Mouse (Mus musculus) limb, embryonic 10.5 days (tissue): ENCODE measurements around the gene Rsf1. TPM values are rescaled to one million over a fixed set of nuclear protein-coding genes. Genes with fewer than 3 reads are reported as not detected.

ENCODE experiments used
- DNase-seq: peaks from one replicate; pipeline ENCODE4 v3.0.0-alpha.2; 2017; ENCODE audit warnings: low spot score
- H3K27ac ChIP-seq: fragments of 300-500 bp; sonication (generic); 2 replicates; pipeline ENCODE4 v1.5.1; 2016; ENCODE audit warnings: mild to moderate bottlenecking
- H3K27me3 ChIP-seq: fragments of 300-500 bp; sonication (generic); 2 replicates; pipeline ENCODE4 v1.6.1; 2016; ENCODE audit warnings: low read depth, mild to moderate bottlenecking; ENCODE audit not compliant: poor library complexity, severe bottlenecking
- H3K36me3 ChIP-seq: fragments of 300-500 bp; sonication (generic); 2 replicates; pipeline ENCODE4 v1.6.1; 2016; ENCODE audit warnings: mild to moderate bottlenecking, moderate library complexity
- H3K4me1 ChIP-seq: fragments of 300-500 bp; sonication (generic); 2 replicates; pipeline ENCODE4 v1.6.1; 2016
- H3K4me3 ChIP-seq: fragments of 300-500 bp; sonication (generic); 2 replicates; pipeline ENCODE4 v1.5.1; 2016; ENCODE audit warnings: mild to moderate bottlenecking, moderate library complexity
- H3K9me3 ChIP-seq: fragments of 300-500 bp; sonication (generic); replicated peaks from 2 replicates; pipeline ENCODE4 v1.6.1; 2016; ENCODE audit warnings: mild to moderate bottlenecking
- WGBS: fragments of 180-500 bp; shearing (Covaris S2); methylation state at CpG from one replicate; pipeline ENCODE4 v1.1.7; 2016; 5-methylcytosine and 5-hydroxymethylcytosine counted together
- polyA plus RNA-seq: library from polyadenylated mRNA; unstranded; fragments of >200 nt; fragmentation: Nextera tagmentation; extraction: Ambion mirVana; gene quantifications from 2 replicates; pipeline ENCODE4 v1.2.1, GENCODE M21; 2016

Rsf1 gene
- 23.0 and 25.6 TPM in 2 replicates for polyA plus RNA-seq

DNA sequence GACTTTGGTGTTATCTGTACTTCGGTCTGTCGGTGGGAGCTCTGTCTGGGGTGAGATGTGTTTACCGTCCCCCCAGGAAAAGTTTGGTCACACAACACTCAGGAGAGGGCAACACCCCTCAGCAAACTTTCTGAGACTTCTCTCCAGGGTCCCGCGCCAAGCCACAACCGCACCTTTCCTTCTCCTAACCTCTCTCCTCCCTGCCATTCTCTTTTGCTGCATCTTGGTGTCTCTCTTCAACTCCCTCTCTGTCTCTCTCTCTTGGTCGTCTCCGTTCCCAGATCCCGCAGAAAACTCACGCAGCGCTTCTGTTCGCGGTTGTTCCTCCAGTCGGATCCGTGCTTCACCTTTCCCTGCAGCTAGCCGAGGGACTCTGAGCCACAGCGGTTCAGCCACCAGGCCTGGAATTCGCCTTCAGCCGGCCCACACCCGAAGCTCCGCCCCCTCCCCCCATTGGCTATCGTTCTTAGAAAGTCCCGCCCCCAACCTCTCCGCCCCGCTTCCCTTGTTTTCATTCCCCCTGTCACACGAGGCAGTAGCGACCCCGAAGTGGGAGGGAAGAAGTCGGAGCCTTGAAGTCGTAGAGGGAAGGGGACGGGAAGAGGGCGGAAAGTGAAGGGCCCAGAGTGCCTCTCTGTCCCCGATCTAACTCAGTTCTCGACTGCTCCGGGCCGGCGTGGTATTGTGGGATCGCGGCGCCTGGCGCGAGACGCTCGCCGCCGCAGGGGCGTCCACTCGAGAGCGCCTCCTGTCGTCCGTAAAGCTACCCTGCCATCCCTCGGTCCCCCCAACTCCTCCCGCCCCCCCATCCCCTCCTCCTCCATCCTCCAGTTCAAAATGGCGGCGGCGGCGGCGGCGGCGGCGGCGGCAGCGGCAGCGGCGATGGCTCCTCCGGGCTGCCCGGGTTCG is at the start of gene Rsf1, which contains the start of gene Aamdc:
Rsf1 (plus strand) TSS at position 823 of the 909 bp plus-strand sequence.
Aamdc (minus strand) TSS at position 431 of the 909 bp plus-strand sequence.
- Histone ChIP-seq H3K27ac (peak within 1 kb of the TSS; percentile 100), H3K36me3 (0 out of 2 replicates have a peak, but pooled peaks cover 3% of the 10 kb centered on the region), H3K27me3 (no peaks in the 10 kb centered on the region), H3K9me3 (no peaks in the 10 kb centered on the region), H3K4me3 (peak within 1 kb of the TSS; percentile 100), H3K4me1 (peaks cover 10% of the 10 kb centered on the region)
- under 1% methylated on average over 52 of the region's 68 CpGs for WGBS
- DNase-seq, result peak; percentile 95

DNA sequence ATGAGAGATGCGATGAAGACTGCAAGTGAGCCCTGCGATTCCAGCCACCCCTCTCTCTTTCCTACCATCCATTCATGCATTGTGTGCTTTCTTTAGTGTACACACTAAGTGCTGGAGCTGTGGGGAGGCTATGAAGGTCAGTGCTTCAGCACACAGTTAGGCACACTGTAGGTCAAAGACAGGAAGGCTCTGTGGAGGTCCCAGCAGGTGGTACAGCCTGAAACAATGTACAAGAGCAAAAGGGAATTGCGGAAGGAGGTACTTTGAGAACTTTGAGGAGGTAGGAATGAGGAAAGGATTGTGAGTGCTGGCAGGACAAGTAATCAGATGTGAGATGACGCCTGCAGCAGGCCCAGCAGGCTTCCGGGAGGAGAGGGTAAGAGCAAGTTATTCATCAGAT is 44.2 kb upstream of the Rsf1 start:
- Histone ChIP-seq H3K27ac (no peak overlapping the region), H3K27me3 (no peaks in the 10 kb centered on the region), H3K36me3 (peaks cover 98% of the 10 kb centered on the region), H3K4me1 (no peaks in the 10 kb centered on the region), H3K4me3 (no peak overlapping the region), H3K9me3 (no peaks in the 10 kb centered on the region)
- DNase-seq, result no peak
- WGBS, result 88% methylated on average over 5 of the region's 5 CpGs

DNA sequence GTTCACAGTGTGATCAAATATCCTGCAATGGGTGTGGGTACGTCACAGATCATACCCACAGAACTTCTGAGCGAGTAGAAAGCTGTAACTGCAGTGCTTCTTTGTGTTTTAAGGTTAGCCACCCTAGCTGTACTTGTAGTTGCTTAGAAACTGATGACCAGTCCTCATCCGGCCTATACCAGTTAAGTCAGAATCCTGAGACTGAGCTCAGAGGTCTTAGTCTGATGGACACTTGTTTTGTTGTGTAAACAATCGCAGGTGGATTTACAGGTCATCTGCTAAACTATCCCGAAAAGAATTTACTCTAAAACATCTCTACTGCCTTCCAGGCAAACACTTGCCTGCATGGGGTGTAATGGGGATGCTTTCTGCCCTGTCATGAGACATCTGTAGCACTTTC is 43.1 kb upstream of the Rsf1 start:
- H3K27me3 ChIP-seq, result no peaks in the 10 kb centered on the region
- no peaks in the 10 kb centered on the region for H3K9me3 ChIP-seq
- no peak overlapping the region for H3K27ac ChIP-seq
- H3K4me1 ChIP-seq, result no peaks in the 10 kb centered on the region
- DNase-seq, result no peak
- WGBS, result 95% methylated on average over 5 of the region's 5 CpGs
- peaks cover 98% of the 10 kb centered on the region for H3K36me3 ChIP-seq
- H3K4me3 ChIP-seq, result no peak overlapping the region

DNA sequence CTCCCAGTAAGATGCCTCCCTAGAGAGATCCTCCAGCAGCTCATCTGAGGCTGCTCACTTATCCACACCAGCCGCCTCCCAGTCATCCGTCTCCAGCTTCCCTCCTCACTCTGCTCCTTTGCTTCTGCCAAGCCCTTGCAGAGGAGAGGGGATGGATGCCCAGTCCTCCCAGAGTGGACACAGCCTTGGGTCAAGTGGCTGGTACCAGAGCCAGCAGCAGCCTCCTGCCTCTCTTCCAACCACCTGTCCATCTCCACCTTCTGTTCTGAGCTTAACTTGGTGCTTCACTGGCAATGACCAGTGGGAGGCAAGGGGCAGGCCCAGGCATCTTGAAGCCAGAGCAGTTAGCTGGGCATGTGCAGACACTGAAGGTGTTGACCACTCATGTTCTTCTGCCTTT is 33.2 kb upstream of the Rsf1 start:
- DNase-seq, result no peak
- WGBS, result 72% methylated on average over 2 of the region's 2 CpGs

DNA sequence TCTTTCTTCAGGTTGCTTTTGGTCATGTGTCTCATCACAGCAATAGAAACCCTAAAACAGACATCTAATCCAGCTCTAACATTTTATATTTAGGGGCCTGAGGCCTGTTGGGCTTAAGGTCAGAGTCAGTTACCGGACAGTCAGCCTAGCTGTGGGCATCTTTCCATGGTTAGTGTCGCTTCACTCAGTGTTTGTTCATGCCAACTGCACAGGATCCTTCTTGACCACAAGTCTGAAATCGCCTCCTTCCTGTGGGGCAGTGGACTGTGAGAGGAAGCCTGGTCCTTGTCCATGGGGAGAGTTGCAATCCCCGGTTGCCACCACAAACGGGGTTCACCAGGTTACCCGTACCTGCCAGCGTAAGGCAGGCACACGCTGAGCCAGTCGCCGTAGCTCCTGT is 30.4 kb upstream of the Rsf1 start:
- Histone ChIP-seq H3K4me3 (no peak overlapping the region), H3K4me1 (no peaks in the 10 kb centered on the region), H3K36me3 (no peaks in the 10 kb centered on the region), H3K27me3 (no peaks in the 10 kb centered on the region), H3K27ac (no peak overlapping the region), H3K9me3 (no peaks in the 10 kb centered on the region)
- no peak for DNase-seq
- 93% methylated on average over 10 of the region's 10 CpGs for WGBS

More for the DNA sequence above, 33.2 kb upstream of the Rsf1 start:
- H3K27ac ChIP-seq, result no peak overlapping the region
- H3K36me3 ChIP-seq, result peaks cover 22% of the 10 kb centered on the region
- no peak overlapping the region for H3K4me3 ChIP-seq
- no peaks in the 10 kb centered on the region for H3K4me1 ChIP-seq
- H3K27me3 ChIP-seq, result no peaks in the 10 kb centered on the region
- H3K9me3 ChIP-seq, result no peaks in the 10 kb centered on the region

DNA sequence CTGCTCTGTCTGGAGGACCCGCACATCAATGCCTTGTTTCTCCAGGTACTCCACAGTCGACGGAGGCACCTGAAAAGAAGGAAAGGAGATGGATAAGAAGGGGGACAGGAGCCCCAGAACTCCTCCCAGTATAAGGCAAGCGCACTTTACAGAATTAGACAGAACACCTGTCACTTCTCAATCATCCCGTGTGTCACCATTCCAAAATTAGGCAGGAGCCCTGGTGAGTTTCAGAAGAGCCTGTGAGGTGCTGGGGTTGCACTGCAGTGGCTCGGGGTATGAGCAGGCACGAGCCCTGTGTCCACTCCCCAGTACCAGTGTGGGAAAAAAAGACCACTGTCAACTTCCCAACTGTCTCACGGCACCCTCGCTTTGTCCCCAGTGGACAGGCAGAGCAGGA is 29.0 kb upstream of the Rsf1 start:
- DNase-seq, result no peak
- no peak overlapping the region for H3K27ac ChIP-seq
- 90% methylated on average over 9 of the region's 9 CpGs for WGBS
- no peaks in the 10 kb centered on the region for H3K27me3 ChIP-seq
- H3K4me1 ChIP-seq, result no peaks in the 10 kb centered on the region
- H3K4me3 ChIP-seq, result no peak overlapping the region
- H3K36me3 ChIP-seq, result no peaks in the 10 kb centered on the region
- H3K9me3 ChIP-seq, result no peaks in the 10 kb centered on the region

DNA sequence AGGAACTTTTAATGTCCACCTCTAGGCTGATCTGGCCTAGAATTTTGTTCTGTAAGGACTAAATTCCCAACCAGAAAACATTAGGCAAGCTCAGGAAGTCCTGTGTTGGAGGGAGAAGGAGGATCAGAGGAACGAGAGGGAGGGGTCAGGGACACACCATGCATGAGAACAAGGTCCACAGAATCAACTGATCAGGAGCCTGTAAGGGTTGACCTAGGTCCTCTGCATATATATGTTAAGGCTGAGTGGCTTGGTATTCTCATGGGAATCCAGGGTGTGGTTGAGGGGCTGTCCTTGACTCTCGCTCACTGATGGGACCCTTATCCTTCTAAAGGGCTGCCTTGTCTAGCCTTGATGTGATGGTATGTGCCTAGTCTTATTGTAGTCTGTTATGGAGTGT is 16.1 kb upstream of the Rsf1 start:
- no peak overlapping the region for H3K27ac ChIP-seq
- H3K4me3 ChIP-seq, result no peak overlapping the region
- H3K36me3 ChIP-seq, result no peaks in the 10 kb centered on the region
- DNase-seq, result no peak
- no peaks in the 10 kb centered on the region for H3K27me3 ChIP-seq
- no peaks in the 10 kb centered on the region for H3K9me3 ChIP-seq
- 92% methylated on average over 2 of the region's 2 CpGs for WGBS
- H3K4me1 ChIP-seq, result no peaks in the 10 kb centered on the region

DNA sequence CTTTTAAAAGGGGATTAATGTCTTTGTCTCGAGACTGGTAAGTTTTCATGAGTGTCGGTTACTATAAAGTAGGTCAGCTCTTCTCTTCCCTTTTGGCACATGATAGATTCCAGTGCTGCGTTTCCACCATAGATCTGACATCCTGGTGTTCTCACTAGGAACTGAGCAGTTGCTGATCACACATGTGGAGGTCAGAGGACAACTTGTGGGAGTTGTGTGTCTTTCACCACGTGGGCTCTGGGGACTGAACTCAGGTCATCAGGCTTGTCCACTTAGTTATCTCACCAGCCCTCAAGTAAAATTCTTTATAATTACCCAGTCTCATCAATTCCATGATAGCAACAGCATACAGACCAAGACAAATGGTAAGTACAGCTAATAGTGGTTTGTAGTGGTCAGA is 10.3 kb upstream of the Rsf1 start:
- WGBS, result 79% methylated on average over 4 of the region's 4 CpGs
- no peak overlapping the region for H3K27ac ChIP-seq
- H3K4me1 ChIP-seq, result no peaks in the 10 kb centered on the region
- H3K36me3 ChIP-seq, result no peaks in the 10 kb centered on the region
- H3K27me3 ChIP-seq, result no peaks in the 10 kb centered on the region
- H3K4me3 ChIP-seq, result no peak overlapping the region
- no peak for DNase-seq
- H3K9me3 ChIP-seq, result no peaks in the 10 kb centered on the region

DNA sequence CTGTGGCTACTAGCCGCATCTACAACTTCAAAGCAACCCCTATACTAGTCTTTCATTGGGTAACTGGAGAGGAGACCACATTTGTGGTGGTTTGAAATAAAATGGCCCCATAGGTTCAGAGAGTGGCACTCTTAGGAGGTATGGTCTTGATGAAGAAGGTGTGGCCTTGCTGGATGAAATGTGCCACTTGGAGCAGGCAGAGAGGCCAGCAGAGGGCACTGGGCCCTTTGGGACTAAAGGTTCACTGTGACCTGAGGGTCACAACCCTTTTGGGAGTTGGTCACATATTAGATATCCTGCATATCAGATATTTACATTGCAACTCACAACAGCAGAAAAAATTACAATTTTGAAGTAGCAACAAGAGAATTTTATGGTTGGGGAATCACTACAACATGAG is 9.3 kb upstream of the Rsf1 start:
- Histone ChIP-seq H3K36me3 (0 out of 2 replicates have a peak, but pooled peaks cover 3% of the 10 kb centered on the region), H3K4me1 (no peaks in the 10 kb centered on the region), H3K27ac (no peak overlapping the region), H3K4me3 (no peak overlapping the region), H3K9me3 (no peaks in the 10 kb centered on the region), H3K27me3 (no peaks in the 10 kb centered on the region)
- DNase-seq, result no peak
- 73% methylated on average over 1 of the region's 1 CpGs for WGBS

DNA sequence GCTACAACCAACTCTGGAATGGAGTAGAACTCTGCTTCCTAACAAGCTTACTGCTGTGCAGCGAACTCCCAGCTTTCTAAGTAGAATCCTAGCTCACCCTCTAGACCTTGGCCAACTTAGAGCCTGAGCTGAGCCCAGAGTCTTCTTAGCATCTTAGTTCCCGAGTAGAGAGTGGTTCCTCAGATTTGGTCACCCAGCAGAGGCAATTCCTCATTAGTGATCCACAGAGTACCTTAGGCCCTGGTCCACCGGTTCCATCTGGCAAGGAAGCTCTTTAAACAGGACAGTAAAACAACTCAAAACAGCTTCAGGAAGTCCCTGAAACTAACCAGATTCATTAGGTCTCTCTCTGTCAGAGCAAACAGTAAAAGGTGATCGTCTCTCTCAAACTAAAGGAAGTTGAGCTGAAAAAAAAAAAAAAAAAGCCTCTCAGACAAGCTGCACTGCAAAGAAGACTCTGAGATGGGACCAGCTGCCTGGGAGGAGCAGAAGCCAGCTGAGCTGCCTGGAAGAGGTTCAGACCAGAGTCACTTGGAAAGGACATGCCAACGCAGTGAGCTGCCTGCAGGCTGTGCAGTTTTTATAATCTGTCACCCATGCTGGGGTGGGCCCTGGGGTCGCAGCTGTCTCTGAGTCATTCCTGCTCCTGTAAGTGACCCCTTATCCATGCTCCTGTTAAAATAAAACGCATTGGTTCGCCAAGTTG is 1.2 kb upstream of the Rsf1 start:
- WGBS, result 34% methylated on average over 8 of the region's 8 CpGs
- peak overlapping the region; percentile 100 for H3K4me3 ChIP-seq
- 0 out of 2 replicates have a peak, but pooled peaks cover 3% of the 10 kb centered on the region for H3K36me3 ChIP-seq
- no peaks in the 10 kb centered on the region for H3K27me3 ChIP-seq
- no peak for DNase-seq
- peak overlapping the region; percentile 100 for H3K27ac ChIP-seq
- peaks cover 10% of the 10 kb centered on the region for H3K4me1 ChIP-seq
- H3K9me3 ChIP-seq, result no peaks in the 10 kb centered on the region

DNA sequence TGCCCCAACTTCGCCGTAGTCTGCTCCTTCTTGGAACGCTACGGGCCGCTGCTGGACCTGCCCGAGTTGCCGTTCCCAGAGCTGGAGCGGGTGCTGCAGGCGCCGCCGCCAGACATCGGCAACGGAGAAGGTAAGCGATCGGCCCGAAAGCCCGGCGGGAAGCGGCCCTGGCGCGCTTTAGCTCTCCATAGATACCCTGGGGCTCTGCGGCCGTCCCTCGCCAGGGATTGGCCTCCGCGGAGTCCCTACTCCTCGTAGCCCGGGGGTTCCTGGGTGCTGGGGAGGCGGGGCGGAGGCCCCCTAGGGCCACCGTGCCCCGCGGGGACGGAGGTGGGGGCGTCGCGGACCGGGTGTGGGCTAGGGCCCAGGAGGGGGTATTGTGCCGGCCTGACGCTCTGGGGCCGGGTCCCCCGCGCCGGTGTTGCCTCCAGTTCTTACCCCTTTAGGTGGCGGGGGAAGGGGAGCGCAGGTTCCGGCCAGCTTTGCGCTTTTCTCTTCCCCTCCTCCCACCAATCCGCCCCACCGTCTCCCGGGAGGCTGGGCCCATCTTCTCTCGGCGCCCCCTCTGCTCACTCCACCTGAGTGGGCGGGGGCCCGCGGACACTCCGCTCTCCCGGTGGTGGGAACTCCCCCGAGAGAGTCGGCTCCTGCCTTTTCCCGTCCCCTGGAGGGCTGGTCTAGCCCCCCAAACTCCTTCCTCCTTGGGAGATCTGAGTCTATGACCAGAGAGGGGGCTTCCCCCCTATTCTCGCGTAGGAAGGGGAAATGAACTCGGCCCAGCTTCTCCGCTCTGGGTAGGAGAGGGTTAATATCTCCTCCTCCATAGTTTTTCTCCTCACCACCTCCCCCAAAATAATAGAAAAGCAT is 520 bp downstream of the Rsf1 start:
- peak; percentile 74 for DNase-seq

DNA sequence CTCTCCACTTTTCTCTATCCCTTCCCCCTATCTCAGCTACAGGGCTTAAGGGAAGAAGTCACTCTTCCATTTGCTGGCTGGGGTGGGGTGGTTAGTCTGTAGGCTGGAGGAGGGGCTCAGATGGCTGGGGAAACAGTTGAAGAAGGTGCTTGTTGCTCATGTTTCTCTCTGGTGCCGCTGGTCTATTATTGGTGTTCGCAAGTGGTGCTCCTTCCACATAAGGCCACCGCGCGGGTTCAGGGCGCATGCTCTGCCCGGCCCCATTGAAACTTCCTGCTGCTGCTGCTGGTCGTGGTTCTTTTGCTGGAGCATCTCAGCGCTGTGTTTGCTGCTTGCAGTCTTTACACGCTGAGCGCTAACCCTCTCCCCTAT is 1.1 kb downstream of the Rsf1 start:
- WGBS, result 1% methylated on average over 11 of the region's 11 CpGs

More for the DNA sequence above, 520 bp downstream of the Rsf1 start:
- Histone ChIP-seq H3K9me3 (no peaks in the 10 kb centered on the region), H3K4me1 (peaks cover 10% of the 10 kb centered on the region), H3K27ac (peak overlapping the region; percentile 100), H3K27me3 (no peaks in the 10 kb centered on the region), H3K4me3 (peak overlapping the region; percentile 100), H3K36me3 (0 out of 2 replicates have a peak, but pooled peaks cover under 1% of the 10 kb centered on the region)
- under 1% methylated on average over 63 of the region's 65 CpGs for WGBS

More for the DNA sequence above, 1.1 kb downstream of the Rsf1 start:
- H3K27ac ChIP-seq, result peak overlapping the region; percentile 100
- H3K27me3 ChIP-seq, result no peaks in the 10 kb centered on the region
- no peaks in the 10 kb centered on the region for H3K36me3 ChIP-seq
- H3K4me3 ChIP-seq, result peak overlapping the region; percentile 100
- peak; percentile 88 for DNase-seq
- H3K9me3 ChIP-seq, result no peaks in the 10 kb centered on the region
- peaks cover 10% of the 10 kb centered on the region for H3K4me1 ChIP-seq
